Mouse (Mus musculus) cerebellum, adult 2 months (tissue): ENCODE results near the gene Snai1. TPM values are rescaled to one million over a fixed set of nuclear protein-coding genes. Genes with fewer than 3 reads are reported as not detected.

Source experiments
- DNase-seq, 2 experiments: peaks; one replicate each; pipeline ENCODE4 v3.0.0; 2021
- H3K27ac ChIP-seq: fragments of 200-500 bp; 2 replicates; pipeline ENCODE4 v1.5.1; 2012; ENCODE audit warnings: low read length, control low read depth, inconsistent platforms; ENCODE audit not compliant: insufficient read depth
- H3K27me3 ChIP-seq: fragments of 200-500 bp; 2 replicates; pipeline ENCODE4 v1.6.1; 2012; ENCODE audit warnings: inconsistent platforms, mild to moderate bottlenecking, low read length, moderate library complexity; ENCODE audit not compliant: control insufficient read depth, insufficient read depth
- H3K4me1 ChIP-seq: fragments of 200-500 bp; 2 replicates; pipeline ENCODE4 v1.6.1; 2011; ENCODE audit warnings: low read length; ENCODE audit not compliant: control insufficient read depth, insufficient read depth
- H3K4me3 ChIP-seq: fragments of 200-500 bp; replicated peaks from 2 replicates; pipeline ENCODE3; 2011; ENCODE audit warnings: mild to moderate bottlenecking, low read depth, low read length, control low read depth; ENCODE audit not compliant: insufficient read depth
- CTCF ChIP-seq: fragments of 200-500 bp; IDR thresholded peaks from 2 replicates; pipeline ENCODE4 v1.5.1; 2011; ENCODE audit warnings: low read depth, mild to moderate bottlenecking, control low read depth, low read length, moderate library complexity, borderline replicate concordance; ENCODE audit not compliant: insufficient read depth
- POLR2A ChIP-seq: fragments of 200-500 bp; IDR thresholded peaks from 2 replicates; pipeline ENCODE4 v1.6.1; 2011; ENCODE audit warnings: low read length, control low read depth, borderline replicate concordance; ENCODE audit not compliant: insufficient read depth
- WGBS: fragments of 180-500 bp; shearing (Covaris S2); methylation state at CpG from one replicate; pipeline ENCODE4 v1.1.7; 2018; 5-methylcytosine and 5-hydroxymethylcytosine counted together
- polyA plus RNA-seq: library from polyadenylated mRNA; depleted of rRNA; stranded (reverse); fragments of >200 nt; gene quantifications from 2 replicates; pipeline ENCODE4 v1.2.3, GENCODE M21; 2012; rRNA removed

Gene Snai1
- polyA plus RNA-seq, 1 experiment, result 1.1 TPM

DNA sequence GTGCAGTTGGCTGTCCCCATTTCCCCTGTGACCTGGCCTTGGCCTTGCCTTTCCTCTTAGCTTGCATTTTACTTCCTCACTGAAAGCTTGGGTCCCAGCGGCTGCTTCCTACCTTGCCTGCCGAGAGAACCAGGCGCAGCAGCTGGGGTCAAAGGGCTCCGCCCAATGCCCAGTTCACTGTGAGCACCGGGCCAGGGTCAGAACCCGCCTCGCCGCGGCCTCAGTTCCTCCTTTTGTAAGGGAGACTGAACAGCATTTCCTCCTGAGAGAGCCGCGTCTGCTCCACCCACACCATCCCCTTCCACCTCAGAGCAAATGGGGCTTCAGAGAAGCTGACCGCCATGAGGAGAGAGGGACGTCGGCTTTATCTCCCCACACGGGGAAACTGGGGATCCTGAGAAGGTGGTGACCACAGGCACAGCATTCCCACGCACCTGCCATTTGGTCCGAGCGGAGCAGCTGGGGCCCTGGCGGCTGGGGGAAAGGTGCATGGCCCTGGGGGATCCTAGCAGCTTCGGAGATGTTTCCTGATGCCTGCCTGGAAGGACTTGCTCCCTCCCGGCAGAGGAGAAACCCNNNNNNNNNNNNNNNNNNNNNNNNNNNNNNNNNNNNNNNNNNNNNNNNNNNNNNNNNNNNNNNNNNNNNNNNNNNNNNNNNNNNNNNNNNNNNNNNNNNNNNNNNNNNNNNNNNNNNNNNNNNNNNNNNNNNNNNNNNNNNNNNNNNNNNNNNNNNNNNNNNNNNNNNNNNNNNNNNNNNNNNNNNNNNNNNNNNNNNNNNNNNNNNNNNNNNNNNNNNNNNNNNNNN, 51.0 kb downstream of the Snai1 start:
- Histone ChIP-seq H3K27me3 (no peaks in the 10 kb centered on the region), H3K27ac (no peak overlapping the region), H3K4me3 (no peak overlapping the region), H3K4me1 (no peaks in the 10 kb centered on the region)
- no peak for TF ChIP-seq POLR2A
- no peak for TF ChIP-seq CTCF
- 48% methylated on average over 21 of the region's 21 CpGs for WGBS
- no peak for DNase-seq

Other genes starting within 250 kb of the Snai1 start
- gene B4galt5, start 189.0 kb upstream of the Snai1 start, polyA plus RNA-seq, result 53.5 and 59.4 TPM in 2 replicates
- gene Slc9a8, start 116.5 kb upstream of the Snai1 start, polyA plus RNA-seq, result 60.9 and 63.5 TPM in 2 replicates
- 101 and 106 TPM in 2 replicates for gene Rnf114, start 45.5 kb upstream of the Snai1 start, polyA plus RNA-seq
- gene Spata2, start 45.3 kb upstream of the Snai1 start, polyA plus RNA-seq, result 80.2 and 88.0 TPM in 2 replicates
- gene Ube2v1, start 93.9 kb downstream of the Snai1 start, polyA plus RNA-seq, result 195 and 219 TPM in 2 replicates
- 12.2 and 15.1 TPM in 2 replicates for gene Gm20431, start 123.3 kb downstream of the Snai1 start, polyA plus RNA-seq
- gene Cebpb, start 150.7 kb downstream of the Snai1 start, polyA plus RNA-seq, result 8.2 and 8.7 TPM in 2 replicates
- 105 and 113 TPM in 2 replicates for gene Tmem189, start 151.6 kb downstream of the Snai1 start, polyA plus RNA-seq